Mouse (Mus musculus) kidney, embryonic 14.5 days (tissue): Measurements from ENCODE around the gene Olfr1238. TPM values are rescaled to one million over a fixed set of nuclear protein-coding genes. Genes with fewer than 3 reads are reported as not detected.

ENCODE experiments used
- ATAC-seq: fragments of 200-750 bp; cut with Nextera tagmentation; 2 replicates; pipeline ENCODE4 v1.8.0; 2017; ENCODE audit warnings: moderate number of reproducible peaks, mild to moderate bottlenecking, moderate TSS enrichment, moderate library complexity; ENCODE audit not compliant: low FRiP score, low TSS enrichment
- H3K27ac ChIP-seq: fragments of 300-500 bp; sonication (generic); 2 replicates; pipeline ENCODE4 v1.5.1; 2014; ENCODE audit warnings: low read depth, mild to moderate bottlenecking, low read length, moderate library complexity, mixed read lengths
- H3K27me3 ChIP-seq: fragments of 300-500 bp; sonication (generic); 2 replicates; pipeline ENCODE4 v1.6.1; 2014; ENCODE audit warnings: mild to moderate bottlenecking, low read length; ENCODE audit not compliant: control insufficient read depth, insufficient read depth
- H3K36me3 ChIP-seq: fragments of 300-500 bp; sonication (generic); 2 replicates; pipeline ENCODE4 v1.6.1; 2014; ENCODE audit warnings: low read length, mixed read lengths; ENCODE audit not compliant: control insufficient read depth, insufficient read depth
- H3K4me1 ChIP-seq: fragments of 300-500 bp; sonication (generic); 2 replicates; pipeline ENCODE4 v1.6.1; 2014; ENCODE audit warnings: low read length, mixed read lengths; ENCODE audit not compliant: control insufficient read depth, insufficient read depth
- H3K4me2 ChIP-seq: fragments of 300-500 bp; sonication (generic); replicated peaks from 2 replicates; pipeline ENCODE4 v1.6.1; 2014; ENCODE audit warnings: low read depth, mild to moderate bottlenecking, low read length
- H3K4me3 ChIP-seq: fragments of 300-500 bp; sonication (generic); 2 replicates; pipeline ENCODE4 v1.5.1; 2014; ENCODE audit warnings: mild to moderate bottlenecking, low read length
- H3K9ac ChIP-seq: fragments of 300-500 bp; sonication (generic); 2 replicates; pipeline ENCODE4 v1.6.1; 2014; ENCODE audit warnings: low read depth, mild to moderate bottlenecking, low read length, moderate library complexity
- H3K9me3 ChIP-seq: fragments of 300-500 bp; sonication (generic); 2 replicates; pipeline ENCODE4 v1.6.1; 2016; ENCODE audit warnings: low read length; ENCODE audit not compliant: control insufficient read depth
- WGBS: fragments of 180-500 bp; shearing (Covaris S2); extraction: QIAGEN DNeasy Blood & Tissue Kit; methylation state at CpG from one replicate; pipeline ENCODE4 v1.1.7; 2014; 5-methylcytosine and 5-hydroxymethylcytosine counted together
- polyA plus RNA-seq: library from polyadenylated mRNA; unstranded; fragments of >200 nt; fragmentation: Nextera tagmentation; extraction: Ambion mirVana; gene quantifications from 2 replicates; pipeline ENCODE4 v1.2.1, GENCODE M21; 2014

Gene Olfr1238
- not detected in 2 replicates for polyA plus RNA-seq

DNA sequence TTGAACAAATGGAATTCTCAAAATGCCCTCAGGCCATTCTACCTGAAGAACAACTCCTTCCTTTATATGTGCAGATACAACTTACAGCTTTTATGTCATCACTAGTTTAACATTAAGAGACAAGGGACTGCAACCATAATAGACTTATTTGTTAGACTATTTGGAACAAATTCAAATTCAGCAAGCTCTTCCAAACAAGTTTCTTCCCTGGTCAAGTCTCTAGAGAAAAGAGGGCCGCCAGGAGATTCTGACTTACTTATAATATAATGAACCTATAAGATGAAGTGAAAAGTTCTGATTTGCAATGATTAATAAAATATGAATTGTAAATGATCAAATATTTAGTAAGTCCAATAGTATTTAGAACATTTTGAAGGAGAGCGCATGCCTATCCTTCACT is at the start of gene Olfr1238:
Olfr1238 (minus strand) TSS at position 101 of the 400 bp plus-strand sequence.
- Histone ChIP-seq H3K4me2 (no peak within 1 kb of the TSS), H3K4me1 (no peaks in the 10 kb centered on the region), H3K36me3 (no peaks in the 10 kb centered on the region), H3K27ac (no peak within 1 kb of the TSS), H3K27me3 (no peaks in the 10 kb centered on the region), H3K9me3 (no peaks in the 10 kb centered on the region), H3K9ac (no peak within 1 kb of the TSS), H3K4me3 (no peak within 1 kb of the TSS)
- WGBS: 90% methylated on average over 2 of the region's 2 CpGs
- no peak for ATAC-seq

DNA sequence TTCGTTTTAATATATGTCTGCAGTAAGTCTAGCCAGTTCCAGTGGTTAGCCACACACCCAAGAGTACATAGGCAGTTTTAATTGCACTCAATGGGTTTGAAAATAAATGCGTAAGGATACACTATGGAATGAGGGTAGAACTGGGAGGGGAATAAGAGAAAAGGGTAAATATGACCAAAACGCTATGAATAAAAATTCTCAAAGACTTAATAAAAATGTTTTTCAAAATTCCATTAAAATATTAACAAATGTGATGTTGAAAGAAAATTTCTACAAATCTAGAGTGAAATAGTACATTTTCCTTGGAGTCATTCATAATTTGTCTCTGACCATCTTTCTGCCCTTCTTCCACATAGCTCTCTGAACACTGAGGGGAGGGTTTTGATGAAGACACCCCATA is 33.4 kb upstream of the Olfr1238 start, which contains the start of gene Olfr1240:
Olfr1240 (minus strand) TSS at position 101 of the 400 bp plus-strand sequence.
- Histone ChIP-seq H3K4me2 (no peak within 1 kb of the TSS), H3K27ac (no peak within 1 kb of the TSS), H3K36me3 (no peaks in the 10 kb centered on the region), H3K9ac (no peak within 1 kb of the TSS), H3K9me3 (no peaks in the 10 kb centered on the region), H3K4me1 (no peaks in the 10 kb centered on the region), H3K27me3 (no peaks in the 10 kb centered on the region), H3K4me3 (no peak within 1 kb of the TSS)
- WGBS: 82% methylated on average over 3 of the region's 3 CpGs
- no peak for ATAC-seq

DNA sequence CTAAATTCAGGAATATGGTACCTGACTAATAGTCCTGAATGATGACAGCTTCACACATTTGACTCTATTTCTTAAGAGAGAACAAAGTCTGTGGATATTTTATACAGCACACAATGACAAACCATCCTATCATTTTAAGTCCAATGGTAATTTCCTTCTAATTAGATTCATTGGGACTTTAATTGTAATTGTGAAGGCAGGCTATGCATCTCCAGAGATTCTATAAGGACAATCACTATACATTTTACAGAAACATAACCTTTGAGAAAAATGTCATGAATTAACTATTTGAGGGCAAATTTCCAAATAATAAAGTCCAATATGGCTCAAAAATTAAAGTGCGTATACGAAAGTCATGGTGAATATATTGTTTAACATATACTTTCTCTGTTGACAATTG is 10.8 kb upstream of the Olfr1238 start, which contains the start of gene Olfr1239:
Olfr1239 (minus strand) TSS at position 101 of the 400 bp plus-strand sequence.
- H3K27me3 ChIP-seq: no peaks in the 10 kb centered on the region
- no peak within 1 kb of the TSS for H3K9ac ChIP-seq
- H3K4me1 ChIP-seq: no peaks in the 10 kb centered on the region
- WGBS: 93% methylated on average over 2 of the region's 2 CpGs
- H3K9me3 ChIP-seq: no peaks in the 10 kb centered on the region
- no peaks in the 10 kb centered on the region for H3K36me3 ChIP-seq
- no peak for ATAC-seq
- no peak within 1 kb of the TSS for H3K4me3 ChIP-seq
- no peak within 1 kb of the TSS for H3K27ac ChIP-seq
- no peak within 1 kb of the TSS for H3K4me2 ChIP-seq

DNA sequence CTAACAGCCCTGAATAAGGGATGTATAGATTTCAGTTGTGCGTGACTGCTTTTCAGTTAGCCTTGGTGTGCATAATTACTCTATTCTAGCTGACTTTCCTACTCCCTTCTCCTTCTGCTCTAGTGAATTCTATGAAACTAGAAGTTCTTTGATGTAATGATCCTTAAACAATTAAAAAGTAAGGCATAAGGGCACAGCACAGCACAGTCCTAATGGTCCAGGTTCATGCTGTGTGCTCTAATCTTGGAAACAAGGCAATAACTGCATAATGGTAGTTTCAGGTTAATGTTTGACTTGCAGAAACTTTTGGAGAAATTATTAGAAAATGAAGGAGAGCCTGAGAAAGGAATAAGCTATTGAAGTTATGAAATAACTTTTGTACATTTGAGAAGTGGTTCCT is 5.1 kb upstream of the Olfr1238 start:
- Histone ChIP-seq H3K36me3 (no peaks in the 10 kb centered on the region), H3K4me1 (no peaks in the 10 kb centered on the region), H3K9me3 (no peaks in the 10 kb centered on the region), H3K27me3 (no peaks in the 10 kb centered on the region), H3K9ac (no peak overlapping the region), H3K4me3 (no peak overlapping the region), H3K27ac (no peak overlapping the region), H3K4me2 (no peak overlapping the region)
- 71% methylated on average over 1 of the region's 1 CpGs for WGBS
- peak; percentile 76; the same call in 1 of the 2 replicates for ATAC-seq

DNA sequence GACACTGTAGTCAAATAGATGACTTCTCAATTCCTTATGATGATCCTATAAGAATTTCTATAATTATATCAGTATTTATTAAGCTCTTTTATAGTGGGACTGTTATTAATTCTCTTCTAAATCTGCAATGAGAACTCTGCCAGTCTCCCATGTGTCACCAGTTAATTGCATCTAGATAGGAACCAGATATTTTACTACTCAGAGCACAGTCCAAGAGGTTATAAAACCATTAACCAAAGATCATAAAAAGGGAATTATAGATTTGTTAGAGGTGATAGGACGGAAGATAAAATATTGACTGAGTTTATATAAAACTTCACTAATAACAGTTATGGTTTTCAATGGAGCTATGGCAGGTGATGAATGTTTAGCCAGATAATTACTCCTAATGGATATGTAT is 8.6 kb downstream of the Olfr1238 start:
- H3K27ac ChIP-seq: no peak overlapping the region
- no peaks in the 10 kb centered on the region for H3K4me1 ChIP-seq
- ATAC-seq: no peak
- 90% methylated on average over 1 of the region's 1 CpGs for WGBS
- H3K4me2 ChIP-seq: no peak overlapping the region
- H3K9me3 ChIP-seq: no peaks in the 10 kb centered on the region
- H3K4me3 ChIP-seq: no peak overlapping the region
- no peaks in the 10 kb centered on the region for H3K27me3 ChIP-seq
- no peak overlapping the region for H3K9ac ChIP-seq
- no peaks in the 10 kb centered on the region for H3K36me3 ChIP-seq

DNA sequence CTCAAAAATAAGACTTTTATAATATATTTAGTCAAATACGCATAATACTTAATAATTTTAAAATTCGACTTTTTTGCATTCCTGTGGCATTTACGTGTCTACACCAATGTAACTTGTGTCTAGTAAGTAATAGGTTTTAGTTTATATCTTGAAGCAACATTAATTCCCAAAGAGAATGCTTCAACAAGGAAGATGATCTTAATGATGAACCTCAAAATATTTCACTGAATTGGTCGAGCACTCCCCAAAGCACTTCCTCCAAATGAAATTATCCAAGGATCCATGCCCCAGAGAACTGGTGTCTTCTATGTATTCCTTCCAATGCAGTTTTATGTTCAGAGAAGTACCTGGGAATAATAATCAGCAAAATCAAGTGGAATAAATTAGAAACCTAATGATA is 44.7 kb downstream of the Olfr1238 start, which contains the start of gene Olfr1234:
Olfr1234 (minus strand) TSS at position 101 of the 400 bp plus-strand sequence.
- Histone ChIP-seq H3K4me3 (no peak within 1 kb of the TSS), H3K4me1 (no peaks in the 10 kb centered on the region), H3K36me3 (no peaks in the 10 kb centered on the region), H3K27me3 (no peaks in the 10 kb centered on the region), H3K9ac (no peak within 1 kb of the TSS), H3K27ac (no peak within 1 kb of the TSS), H3K9me3 (no peaks in the 10 kb centered on the region), H3K4me2 (no peak within 1 kb of the TSS)
- WGBS: 86% methylated on average over 4 of the region's 4 CpGs
- ATAC-seq: no peak

Other genes with a start within 250 kb of the Olfr1238 start
- not detected in 2 replicates for gene Olfr1224-ps1, start 245.6 kb downstream of the Olfr1238 start, polyA plus RNA-seq
- not detected in 2 replicates for gene Olfr1225, start 235.0 kb downstream of the Olfr1238 start, polyA plus RNA-seq
- not detected in 2 replicates for gene Olfr1226, start 209.6 kb downstream of the Olfr1238 start, polyA plus RNA-seq
- not detected in 2 replicates for gene Olfr1228, start 155.6 kb downstream of the Olfr1238 start, polyA plus RNA-seq
- gene Olfr1229, start 121.7 kb downstream of the Olfr1238 start, polyA plus RNA-seq: not detected in 2 replicates
- gene Olfr1230, start 112.4 kb downstream of the Olfr1238 start, polyA plus RNA-seq: not detected in 2 replicates
- gene Olfr1231, start 102.6 kb downstream of the Olfr1238 start, polyA plus RNA-seq: not detected in 2 replicates
- gene Olfr1232, start 80.0 kb downstream of the Olfr1238 start, polyA plus RNA-seq: not detected in 2 replicates
- gene Olfr1233, start 67.3 kb downstream of the Olfr1238 start, polyA plus RNA-seq: not detected in 2 replicates
- not detected in 2 replicates for gene Olfr1234, start 44.8 kb downstream of the Olfr1238 start, polyA plus RNA-seq
- not detected in 2 replicates for gene Olfr1239, start 10.7 kb upstream of the Olfr1238 start, polyA plus RNA-seq
- gene Olfr1240, start 33.3 kb upstream of the Olfr1238 start, polyA plus RNA-seq: not detected in 2 replicates
- gene Olfr1241, start 77.5 kb upstream of the Olfr1238 start, polyA plus RNA-seq: not detected in 2 replicates
- gene Olfr1242, start 88.7 kb upstream of the Olfr1238 start, polyA plus RNA-seq: not detected in 2 replicates
- gene Olfr1243, start 121.8 kb upstream of the Olfr1238 start, polyA plus RNA-seq: not detected in 2 replicates
- not detected in 2 replicates for gene Olfr1245, start 168.8 kb upstream of the Olfr1238 start, polyA plus RNA-seq
- not detected in 2 replicates for gene Olfr1246, start 183.5 kb upstream of the Olfr1238 start, polyA plus RNA-seq
- gene Olfr1247, start 204.5 kb upstream of the Olfr1238 start, polyA plus RNA-seq: not detected in 2 replicates
- not detected in 2 replicates for gene Olfr1248, start 208.6 kb upstream of the Olfr1238 start, polyA plus RNA-seq
- not detected in 2 replicates for gene Olfr1249, start 225.3 kb upstream of the Olfr1238 start, polyA plus RNA-seq